Mouse (Mus musculus) heart, adult 11 months (tissue): ENCODE data around the gene Zfp747.
A peak's percentile ranks its signal among the peaks of the same experiment; 100 is the strongest.
"Not testable (repeated sequence)": the region's sequence is repeated elsewhere in the genome, so short reads cannot be mapped to it uniquely, and the experiment has no call there.

ENCODE experiments used
- DNase-seq: peaks from one replicate; pipeline ENCODE4 v3.0.0; 2022

Gene Zfp747

GRCm38 (mm10) chr7:127375271-127376245, at the start of gene Zfp747:
Gene Zfp747 (minus strand): TSS chr7:127376050.
- DNase-seq = peak; percentile 100

GRCm38 (mm10) chr7:127425291-127425690, 49.4 kb upstream of the Zfp747 start:
- no peak for DNase-seq

- peak; percentile 96 for DNase-seq
Observed at GRCm38 (mm10) chr7:127422247-127422646, 46.4 kb upstream of the Zfp747 start.

- DNase-seq = peak; percentile 99
Observed at GRCm38 (mm10) chr7:127421388-127422191, 45.7 kb upstream of the Zfp747 start, which contains the start of gene Zfp688. Gene Zfp688 (minus strand): TSS chr7:127422068.

GRCm38 (mm10) chr7:127411418-127411817, 35.6 kb upstream of the Zfp747 start:
- DNase-seq = no peak

- DNase-seq = peak; percentile 98
Observed at GRCm38 (mm10) chr7:127406002-127406987, 30.4 kb upstream of the Zfp747 start, which contains the start of gene Zfp764. Gene Zfp764 (minus strand): TSS chr7:127406822.

- DNase-seq = peak; percentile 91
Observed at GRCm38 (mm10) chr7:127404101-127404500, 28.3 kb upstream of the Zfp747 start.

- DNase-seq = no peak
Observed at GRCm38 (mm10) chr7:127402980-127403379, 27.1 kb upstream of the Zfp747 start.

- DNase-seq = no peak
Observed at GRCm38 (mm10) chr7:127400355-127400754, 24.5 kb upstream of the Zfp747 start.

- DNase-seq = no peak
Observed at GRCm38 (mm10) chr7:127393944-127394333, 18.1 kb upstream of the Zfp747 start.

- DNase-seq = peak; percentile 100
Observed at GRCm38 (mm10) chr7:127393157-127393943, 17.5 kb upstream of the Zfp747 start, which contains the start of gene E430018J23Rik. Gene E430018J23Rik (minus strand): TSS chr7:127393629.

GRCm38 (mm10) chr7:127392251-127392824, 16.5 kb upstream of the Zfp747 start:
- DNase-seq = peak; percentile 90

GRCm38 (mm10) chr7:127391538-127391937, 15.7 kb upstream of the Zfp747 start:
- DNase-seq = peak; percentile 90

GRCm38 (mm10) chr7:127390306-127390705, 14.5 kb upstream of the Zfp747 start:
- peak; percentile 83 for DNase-seq

- not testable (repeated sequence) for DNase-seq
Observed at GRCm38 (mm10) chr7:127388201-127388600, 12.4 kb upstream of the Zfp747 start.

GRCm38 (mm10) chr7:127386641-127387392, 11.0 kb upstream of the Zfp747 start, which contains the start of gene 9130019O22Rik:
Gene 9130019O22Rik (minus strand): TSS chr7:127387166.
- DNase-seq = peak; percentile 99

- DNase-seq = not testable (repeated sequence)
Observed at GRCm38 (mm10) chr7:127385560-127385959, 9.7 kb upstream of the Zfp747 start.

GRCm38 (mm10) chr7:127378310-127378921, 2.6 kb upstream of the Zfp747 start:
- DNase-seq = no peak

GRCm38 (mm10) chr7:127371870-127372269, 4.0 kb downstream of the Zfp747 start:
- not testable (repeated sequence) for DNase-seq
